Mouse (Mus musculus) thymus, postnatal 10 days (tissue): ENCODE data around the gene Abhd6.

ENCODE experiments used
- DNase-seq, 2 experiments: peaks; one replicate each; pipeline ENCODE4 v3.0.0; 2021; ENCODE audit warnings: low spot score in 2 of 2

Abhd6 gene

GRCm38 (mm10) chr14:8030535-8030934, 27.8 kb downstream of the Abhd6 start:
- DNase-seq, result no peak

DNA sequence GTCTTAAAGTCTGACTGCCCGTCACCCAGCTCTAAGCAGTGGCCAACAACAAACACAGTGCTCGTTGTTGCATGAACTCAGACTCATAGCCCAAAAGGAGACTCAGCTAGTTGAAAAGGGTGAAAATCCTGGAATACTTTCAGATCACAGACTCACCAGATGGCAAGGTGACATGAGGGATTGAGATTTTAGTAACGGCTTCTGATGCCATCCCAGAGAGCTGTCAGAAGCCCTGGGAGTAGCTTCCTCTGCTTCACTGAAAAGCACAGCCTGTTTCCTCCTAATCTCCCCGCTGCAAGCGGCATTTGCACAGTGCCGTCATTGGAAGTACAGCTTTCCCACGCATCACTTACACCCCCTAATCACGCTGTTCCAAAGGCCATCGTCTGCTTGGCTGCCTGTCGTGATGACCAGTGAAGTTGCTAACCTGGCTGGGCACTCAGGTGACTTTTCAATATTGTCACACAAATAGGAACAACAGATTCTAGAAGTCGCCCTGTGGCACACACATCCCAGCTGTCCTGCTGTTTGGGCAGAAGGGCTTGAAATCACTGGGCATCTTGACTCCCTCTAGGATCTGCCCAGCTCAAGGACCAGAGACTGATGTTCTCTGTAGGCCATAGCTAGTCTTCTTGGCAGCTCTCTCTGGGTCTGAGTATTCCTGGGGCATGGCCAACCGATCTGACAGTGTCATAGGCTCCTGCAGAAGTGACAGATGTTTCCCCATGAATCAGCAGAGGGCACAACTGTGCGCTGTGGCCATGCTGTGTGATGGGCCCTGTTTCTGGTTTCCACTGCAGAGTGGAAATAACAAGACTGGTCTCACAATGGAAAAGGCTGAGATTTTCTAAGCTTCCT, 29.6 kb downstream of the Abhd6 start:
- DNase-seq, result no peak

DNA sequence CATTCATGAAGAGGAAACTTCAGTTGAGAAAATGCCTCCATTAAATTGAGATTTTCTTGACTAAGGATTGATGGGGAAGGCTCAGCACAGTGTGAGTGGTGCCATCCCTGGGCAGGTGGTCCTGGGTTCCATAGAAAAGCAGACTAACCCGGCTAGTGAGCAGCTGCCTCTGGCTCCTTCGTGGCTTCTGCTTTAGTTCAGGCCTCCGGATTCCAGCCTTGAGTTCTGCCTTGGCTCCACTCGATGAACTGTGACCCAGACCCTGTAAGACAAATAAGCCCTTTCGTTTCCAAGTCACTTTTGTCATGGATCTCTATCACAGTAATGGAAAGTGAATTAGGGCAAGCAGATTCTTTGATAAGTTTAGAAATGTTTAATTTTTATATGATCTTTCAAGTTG, 31.9 kb downstream of the Abhd6 start:
- DNase-seq, result no peak

- no peak for DNase-seq
These were observed 33.2 kb downstream of the Abhd6 start for GRCm38 (mm10) chr14:8035951-8036350.

- DNase-seq, result no peak
These were observed 33.7 kb downstream of the Abhd6 start for GRCm38 (mm10) chr14:8036406-8036805.

DNA sequence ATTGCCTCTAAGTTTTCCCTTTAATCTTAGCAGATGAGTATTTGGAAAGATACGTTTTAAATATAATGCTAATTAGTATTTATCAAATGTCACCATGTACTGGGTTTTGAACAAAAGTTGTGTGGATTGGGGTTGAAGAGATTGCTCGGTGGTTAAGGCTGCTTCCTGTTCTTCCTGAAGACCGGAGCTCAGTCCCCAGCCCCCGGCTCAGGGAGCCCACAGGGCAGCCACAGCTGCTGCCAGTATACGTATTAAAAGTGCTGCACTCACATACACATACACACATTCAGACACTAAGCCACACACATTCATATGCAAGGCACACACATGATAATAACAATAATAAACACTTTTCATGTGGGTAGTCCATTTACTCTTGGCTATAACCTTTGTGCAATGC, 35.4 kb downstream of the Abhd6 start:
- no peak for DNase-seq

DNA sequence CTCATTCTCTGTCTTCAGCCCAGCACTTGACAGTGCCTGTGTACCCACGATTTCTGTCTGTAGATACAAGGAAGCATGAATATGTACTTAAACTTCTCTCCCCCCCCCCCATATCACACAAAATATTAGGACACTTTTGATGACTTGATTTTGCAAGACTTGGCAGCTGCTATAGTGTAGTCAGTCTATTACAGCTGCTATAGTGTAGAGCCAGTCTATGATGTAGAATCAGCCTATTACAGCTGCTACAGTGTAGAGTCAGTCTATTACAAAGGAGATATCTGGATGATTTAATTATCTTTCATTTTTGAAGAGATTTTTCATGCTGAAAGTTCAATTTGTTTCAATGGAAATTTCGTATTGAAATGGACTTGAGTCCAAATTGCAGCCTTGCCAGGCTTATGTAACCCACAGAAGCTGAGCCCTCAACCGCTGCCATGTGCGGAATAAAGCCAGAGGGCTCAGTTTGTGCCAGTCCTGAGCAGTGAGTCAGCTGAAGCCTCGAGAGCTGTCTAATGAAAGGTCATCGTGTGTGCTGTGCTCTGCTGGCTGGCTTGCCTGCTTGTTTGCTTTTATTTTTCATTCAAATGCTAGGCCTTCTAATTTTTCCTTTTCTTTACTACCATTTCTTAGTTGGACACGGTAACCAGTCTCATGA, 36.2 kb downstream of the Abhd6 start:
- no peak for DNase-seq

GRCm38 (mm10) chr14:8040179-8040578, 37.5 kb downstream of the Abhd6 start:
- DNase-seq, result no peak

DNA sequence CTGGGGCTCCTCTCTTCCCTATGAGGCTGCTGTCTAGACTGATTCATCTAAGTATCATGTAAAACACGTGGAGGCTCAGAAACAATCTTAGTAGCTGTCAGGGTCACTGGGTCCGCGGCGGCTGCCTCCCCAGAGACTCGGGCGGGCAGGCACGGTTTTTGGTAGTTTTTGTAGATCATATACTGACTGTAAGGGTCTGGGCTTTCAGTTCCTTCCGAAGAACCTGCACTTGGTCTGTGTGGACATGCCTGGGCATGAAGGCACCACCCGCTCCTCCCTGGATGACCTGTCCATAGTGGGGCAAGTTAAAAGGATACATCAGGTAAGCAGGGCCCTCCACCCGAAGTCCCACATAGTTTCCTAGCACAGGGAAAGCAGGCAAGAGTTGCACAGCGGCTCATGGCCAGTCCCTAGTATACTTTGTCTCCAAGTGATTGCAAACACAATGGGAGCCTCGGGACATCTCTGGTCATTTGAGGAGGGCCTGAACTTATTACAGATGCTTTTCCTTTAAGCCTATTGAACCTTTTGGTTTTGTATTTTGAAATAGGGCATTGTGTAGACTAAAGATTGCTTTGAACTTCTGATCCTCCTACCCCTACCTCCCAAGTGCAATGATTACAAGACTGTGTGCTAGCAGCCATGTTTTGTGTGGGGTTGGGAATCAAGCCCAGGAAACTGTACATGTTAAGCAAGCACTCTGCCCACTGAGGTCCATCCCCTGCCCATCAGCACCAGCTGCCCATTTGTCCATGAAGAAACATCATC, 38.4 kb downstream of the Abhd6 start:
- DNase-seq, result no peak

GRCm38 (mm10) chr14:8042120-8042519, 39.4 kb downstream of the Abhd6 start:
- no peak for DNase-seq

DNA sequence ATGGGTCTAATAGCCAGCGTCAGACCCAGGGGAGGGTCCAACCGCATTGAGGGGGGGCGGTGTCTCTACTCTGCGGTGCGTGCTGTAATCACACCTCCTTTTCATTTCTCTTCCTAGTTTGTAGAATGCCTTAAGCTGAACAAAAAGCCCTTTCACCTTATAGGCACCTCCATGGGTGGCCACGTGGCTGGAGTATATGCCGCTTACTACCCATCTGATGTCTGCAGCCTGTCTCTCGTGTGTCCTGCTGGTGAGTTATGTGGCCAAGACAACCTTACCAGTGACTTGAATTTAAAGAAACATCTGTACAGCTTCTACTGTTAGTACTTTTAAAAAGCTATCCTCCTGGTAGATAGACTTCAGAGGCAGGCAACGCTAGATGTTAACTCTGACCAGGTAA, 39.9 kb downstream of the Abhd6 start:
- no peak for DNase-seq

GRCm38 (mm10) chr14:8044330-8044729, 41.6 kb downstream of the Abhd6 start:
- peak in 1 of 2 experiments; percentile 35 for DNase-seq

- no peak for DNase-seq
These were observed 42.1 kb downstream of the Abhd6 start for GRCm38 (mm10) chr14:8044786-8045185.

GRCm38 (mm10) chr14:8045187-8045846, 42.6 kb downstream of the Abhd6 start:
- DNase-seq, result no peak

GRCm38 (mm10) chr14:8046839-8047238, 44.1 kb downstream of the Abhd6 start:
- DNase-seq, result no peak

- DNase-seq, result no peak
These were observed 46.6 kb downstream of the Abhd6 start for GRCm38 (mm10) chr14:8049334-8049733.

DNA sequence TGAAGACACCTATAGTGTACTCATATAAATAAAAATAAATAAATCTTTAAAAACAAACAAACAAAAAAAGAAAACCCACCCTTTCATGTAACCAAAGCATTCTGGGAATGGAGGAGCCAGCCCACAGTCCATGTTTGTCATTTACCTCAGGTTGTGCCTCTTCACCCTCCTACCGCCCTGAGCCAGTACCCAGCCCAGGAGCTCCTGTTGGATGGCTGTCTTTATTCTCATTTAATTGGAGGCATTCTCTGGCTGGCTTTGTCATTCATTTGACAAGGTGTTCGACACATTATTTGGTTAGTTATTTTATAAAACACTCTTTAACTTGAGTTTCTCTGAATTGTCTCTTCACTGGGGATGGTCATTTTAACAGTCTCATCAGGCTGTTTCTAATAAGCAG, 49.2 kb downstream of the Abhd6 start:
- no peak for DNase-seq

- no peak for DNase-seq
These were observed 50.0 kb downstream of the Abhd6 start for GRCm38 (mm10) chr14:8052661-8053060.

GRCm38 (mm10) chr14:8054310-8055102, 51.8 kb downstream of the Abhd6 start:
- DNase-seq, result no peak

- no peak for DNase-seq
These were observed 53.4 kb downstream of the Abhd6 start for GRCm38 (mm10) chr14:8056076-8056475.

GRCm38 (mm10) chr14:8059938-8060337, 57.2 kb downstream of the Abhd6 start:
- no peak for DNase-seq
